Mouse (Mus musculus) spleen, adult 2 months (tissue): ENCODE results near the gene G6pc2. TPM values are rescaled to one million over a fixed set of nuclear protein-coding genes. Genes with fewer than 3 reads are reported as not detected.

Experiments used
- DNase-seq, 2 experiments: peaks; one replicate each; pipeline versions ENCODE4 v3.0.0 to v3.0.0-alpha.2; 2012 to 2021; ENCODE audit warnings: low spot score in 2 of 2, low read depth in 1 of 2
- H3K27ac ChIP-seq: fragments of 200-500 bp; 2 replicates; pipeline ENCODE4 v1.5.1; 2012; ENCODE audit warnings: low read length, inconsistent platforms; ENCODE audit not compliant: insufficient read depth
- H3K27me3 ChIP-seq: fragments of 200-500 bp; 2 replicates; pipeline ENCODE4 v1.6.1; 2012; ENCODE audit warnings: mild to moderate bottlenecking, moderate library complexity, low read length, inconsistent platforms; ENCODE audit not compliant: control insufficient read depth, insufficient read depth
- H3K36me3 ChIP-seq: fragments of 200-500 bp; 2 replicates; pipeline ENCODE4 v1.6.1; 2012; ENCODE audit warnings: mild to moderate bottlenecking, low read length, inconsistent platforms; ENCODE audit not compliant: control insufficient read depth, insufficient read depth
- H3K4me1 ChIP-seq: fragments of 200-500 bp; 2 replicates; pipeline ENCODE4 v1.6.1; 2011; ENCODE audit warnings: inconsistent platforms; ENCODE audit not compliant: control insufficient read depth, insufficient read depth, insufficient read length
- H3K4me3 ChIP-seq: fragments of 200-500 bp; 2 replicates; pipeline ENCODE4 v1.5.1; 2011; ENCODE audit warnings: mild to moderate bottlenecking, inconsistent platforms; ENCODE audit not compliant: insufficient read depth, insufficient read length; ENCODE audit errors: extremely low read depth
- CTCF ChIP-seq: fragments of 200-500 bp; IDR thresholded peaks from 2 replicates; pipeline ENCODE4 v1.5.1; 2011; ENCODE audit warnings: mild to moderate bottlenecking, inconsistent platforms; ENCODE audit not compliant: insufficient read depth, insufficient read length, insufficient replicate concordance; ENCODE audit errors: extremely low read depth
- POLR2A ChIP-seq: fragments of 200-500 bp; IDR thresholded peaks from 2 replicates; pipeline ENCODE4 v1.6.1; 2011; ENCODE audit warnings: low read depth, low read length, inconsistent platforms
- WGBS: fragments of 180-500 bp; shearing (Covaris S2); methylation state at CpG from one replicate; pipeline ENCODE4 v1.1.7; 2018; 5-methylcytosine and 5-hydroxymethylcytosine counted together
- polyA plus RNA-seq: library from polyadenylated mRNA; depleted of rRNA; stranded (reverse); fragments of >200 nt; gene quantifications from 2 replicates; pipeline ENCODE4 v1.2.3, GENCODE M21; 2012; rRNA removed

Gene G6pc2
- polyA plus RNA-seq, 1 experiment: not detected

- Histone ChIP-seq H3K4me1 (no peaks in the 10 kb centered on the region), H3K36me3 (no peaks in the 10 kb centered on the region), H3K4me3 (no peak overlapping the region), H3K27ac (no peak overlapping the region), H3K27me3 (no peaks in the 10 kb centered on the region)
- 2% methylated on average over 1 of the region's 1 CpGs for WGBS
- TF ChIP-seq POLR2A (no peak), CTCF (no peak)
- DNase-seq: no peak
Measured at GRCm38 (mm10) chr2:69275875-69276274, 65.0 kb downstream of the G6pc2 start.

Other genes starting within 250 kb of the G6pc2 start
- gene Nostrin, start 75.3 kb upstream of the G6pc2 start, polyA plus RNA-seq: 1.1 and 1.2 TPM in 2 replicates
- 0.73 and 1.2 TPM in 2 replicates for gene Spc25, start 4.9 kb upstream of the G6pc2 start, polyA plus RNA-seq
- gene Abcb11, start 131.5 kb downstream of the G6pc2 start, polyA plus RNA-seq: not detected in 2 replicates
- 0.20 and 0.29 TPM in 2 replicates for gene Dhrs9, start 169.4 kb downstream of the G6pc2 start, polyA plus RNA-seq